Mouse (Mus musculus) megakaryocyte-erythroid progenitor cell, adult 5 weeks (primary cell): ENCODE results near the gene Sub1. TPM values are rescaled to one million over a fixed set of nuclear protein-coding genes. Genes with fewer than 3 reads are reported as not detected.

Source experiments
- polyA plus RNA-seq: library from polyadenylated mRNA; stranded (reverse); fragments of >175 nt; gene quantifications from 2 replicates; pipeline ENCODE4 v1.2.3, GENCODE M21; 2012

Gene Sub1
- 39.3 and 40.5 TPM in 2 replicates for polyA plus RNA-seq

GRCm38 (mm10) chr15:11996883-11997282, at the start of gene Sub1:
Gene Sub1 (minus strand): TSS chr15:11996983.

Other genes starting within 250 kb of the Sub1 start
- gene Npr3, start 89.7 kb downstream of the Sub1 start, polyA plus RNA-seq, result not detected in 2 replicates
- 40.0 and 46.9 TPM in 2 replicates for gene Zfr, start 120.8 kb upstream of the Sub1 start, polyA plus RNA-seq
- gene Mtmr12, start 208.0 kb upstream of the Sub1 start, polyA plus RNA-seq, result 6.1 and 6.2 TPM in 2 replicates